Mouse (Mus musculus) embryonic fibroblast, embryonic 13.5 days (primary cell): Measurements from ENCODE around the gene Stt3b.

Experiments
- CTCF ChIP-seq: IDR thresholded peaks from 2 replicates; pipeline ENCODE4 v1.5.1; 2011; ENCODE audit warnings: mild to moderate bottlenecking, control low read depth, low read length, moderate library complexity, borderline replicate concordance; ENCODE audit not compliant: insufficient read depth
- POLR2A ChIP-seq: IDR thresholded peaks from 2 replicates; pipeline ENCODE4 v1.6.1; 2011; ENCODE audit warnings: low read depth, mild to moderate bottlenecking, control low read depth, low read length, moderate library complexity

GRCm38 (mm10) chr9:115237943-115238342 lies 72.3 kb downstream of the Stt3b start:
- TF ChIP-seq POLR2A, result no peak
- no peak for TF ChIP-seq CTCF
